Mouse (Mus musculus) lung, postnatal 4 days (tissue): Measurements from ENCODE around the gene Casp4.

ENCODE experiments used
- DNase-seq, 2 experiments: peaks; one replicate each; pipeline ENCODE4 v3.0.0; 2021

The Casp4 gene

GRCm38 (mm10) chr9:5308561-5308960, at the start of gene Casp4:
Gene Casp4 (plus strand): TSS chr9:5308828.
- DNase-seq, result peak in 1 of 2 experiments; percentile 13

DNA sequence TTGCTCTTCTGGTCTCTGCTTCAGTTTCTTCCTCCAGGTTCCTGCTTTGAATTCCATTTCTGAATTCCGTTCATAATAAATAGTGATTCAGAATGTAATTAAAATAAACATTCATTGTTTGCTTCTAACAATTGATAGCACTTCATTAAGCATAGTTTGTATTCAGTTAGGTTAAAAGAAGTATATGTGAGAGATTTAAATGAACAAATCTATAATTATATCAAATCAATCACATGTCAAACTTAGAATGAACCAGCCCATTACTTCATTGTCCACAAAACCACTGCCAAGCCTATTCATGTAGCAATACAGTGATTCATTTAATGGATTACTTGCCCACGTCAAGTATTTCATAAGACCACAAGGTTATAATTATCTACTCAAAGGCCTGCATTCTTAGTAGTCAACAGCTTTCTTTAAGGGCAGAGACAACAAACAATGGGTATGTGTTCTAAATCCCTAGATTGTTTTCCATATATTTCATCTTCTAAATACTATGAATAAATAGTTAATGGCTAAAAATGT, 44.6 kb upstream of the Casp4 start:
- DNase-seq, result no peak

DNA sequence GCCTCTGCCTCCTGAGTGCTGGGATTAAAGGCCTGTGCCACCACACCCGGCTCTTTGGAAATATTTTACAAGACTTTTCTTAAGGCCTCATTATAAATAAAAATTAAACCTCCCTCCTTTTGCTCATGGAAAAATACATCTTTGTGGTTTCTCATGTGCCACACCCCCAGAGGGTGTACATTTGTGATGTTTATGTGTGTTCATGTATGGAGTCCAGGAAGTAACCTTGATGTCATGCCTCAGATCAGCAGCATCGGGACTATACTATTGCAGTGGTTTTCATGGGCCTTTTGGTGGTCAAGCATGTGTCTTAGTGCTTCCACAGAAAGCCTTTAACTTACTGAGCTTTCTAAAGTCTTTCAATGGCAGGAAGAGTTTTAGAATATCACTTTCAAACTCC, 38.4 kb upstream of the Casp4 start:
- no peak for DNase-seq

- DNase-seq, result no peak
Observed at GRCm38 (mm10) chr9:5270884-5271283, 37.7 kb upstream of the Casp4 start.

DNA sequence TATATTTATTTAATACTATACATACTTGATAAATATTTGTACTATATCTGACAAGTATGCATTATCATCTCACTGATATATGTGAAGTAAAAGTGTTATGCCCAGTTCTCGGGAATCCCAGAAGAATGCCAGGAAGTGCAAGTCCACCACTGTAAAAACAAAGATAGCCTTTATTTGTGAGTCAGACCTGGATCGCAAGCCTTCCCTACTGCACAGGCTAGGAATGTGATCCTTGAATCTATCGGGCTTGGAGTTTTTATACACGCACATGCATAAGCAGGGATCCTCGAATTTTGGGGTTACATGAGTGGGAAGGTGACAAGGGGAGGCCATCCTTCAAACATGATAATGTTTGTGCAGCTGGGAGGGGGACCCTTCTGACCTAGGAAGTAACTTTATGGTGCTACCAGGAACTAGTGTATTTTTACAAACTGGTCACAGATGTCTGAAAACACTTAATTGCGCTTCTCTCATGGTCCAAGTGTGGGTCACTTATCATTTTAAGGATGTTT, 37.2 kb upstream of the Casp4 start:
- no peak for DNase-seq

- no peak for DNase-seq
Observed at GRCm38 (mm10) chr9:5286071-5286470, 22.6 kb upstream of the Casp4 start.

DNA sequence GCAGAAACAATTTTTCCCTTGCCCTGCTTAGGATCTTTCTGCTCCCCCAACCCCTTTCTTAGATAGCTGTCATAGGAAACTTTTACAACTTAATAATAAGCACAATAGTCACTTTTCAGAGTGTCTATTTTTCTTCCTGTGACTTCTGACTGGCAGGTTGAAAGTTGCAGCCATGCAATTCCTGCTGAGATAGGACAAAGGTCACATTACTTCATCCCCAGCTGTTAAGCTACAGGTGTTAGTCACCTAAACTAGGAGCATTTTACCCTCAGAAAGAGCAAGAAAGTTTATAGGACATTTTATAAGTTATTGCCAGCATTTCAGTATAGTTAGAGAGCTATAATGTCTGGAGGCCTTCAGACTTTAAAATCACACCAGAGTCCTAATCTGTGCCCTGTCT, 22.0 kb upstream of the Casp4 start:
- DNase-seq, result no peak

DNA sequence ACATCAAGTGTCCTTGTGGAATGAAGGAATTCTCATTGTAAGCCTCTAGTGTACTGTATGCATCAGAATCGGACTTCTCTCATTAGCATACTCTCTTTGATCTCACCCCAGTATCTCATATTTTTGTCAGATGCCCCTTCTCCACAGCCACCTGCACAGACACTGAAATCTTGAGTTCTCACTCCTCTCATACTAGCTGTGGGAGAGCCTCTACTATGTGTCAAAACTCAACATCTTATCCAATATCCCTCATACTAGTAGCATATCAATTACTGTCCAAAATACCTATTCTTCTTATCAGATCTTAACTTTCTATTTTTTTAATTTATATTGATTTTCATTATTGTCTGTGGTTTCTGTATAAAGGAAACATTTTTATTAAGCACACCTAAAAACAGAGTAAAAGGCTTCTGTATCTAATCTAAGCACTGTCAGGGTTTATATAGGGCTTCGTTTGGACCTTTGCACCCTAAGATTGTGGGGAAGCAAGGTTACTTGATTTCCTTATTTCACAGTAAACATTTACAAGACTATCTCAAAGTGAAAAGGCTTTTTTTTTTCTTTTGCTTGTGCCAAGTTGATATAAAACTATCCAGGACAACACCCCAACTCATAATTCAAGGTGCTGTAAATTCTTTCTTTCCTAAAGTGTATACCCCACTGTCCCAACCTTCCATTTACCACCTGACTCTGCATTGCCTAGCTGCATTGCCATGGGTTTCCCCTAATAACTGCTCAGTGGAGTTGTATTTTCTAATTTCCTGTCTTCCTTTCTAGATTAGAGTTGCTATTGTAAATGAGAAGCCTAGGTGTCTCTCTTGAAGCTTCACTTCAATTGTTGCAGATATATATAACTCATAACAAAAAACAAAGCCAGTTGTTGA, 12.0 kb upstream of the Casp4 start:
- no peak for DNase-seq

DNA sequence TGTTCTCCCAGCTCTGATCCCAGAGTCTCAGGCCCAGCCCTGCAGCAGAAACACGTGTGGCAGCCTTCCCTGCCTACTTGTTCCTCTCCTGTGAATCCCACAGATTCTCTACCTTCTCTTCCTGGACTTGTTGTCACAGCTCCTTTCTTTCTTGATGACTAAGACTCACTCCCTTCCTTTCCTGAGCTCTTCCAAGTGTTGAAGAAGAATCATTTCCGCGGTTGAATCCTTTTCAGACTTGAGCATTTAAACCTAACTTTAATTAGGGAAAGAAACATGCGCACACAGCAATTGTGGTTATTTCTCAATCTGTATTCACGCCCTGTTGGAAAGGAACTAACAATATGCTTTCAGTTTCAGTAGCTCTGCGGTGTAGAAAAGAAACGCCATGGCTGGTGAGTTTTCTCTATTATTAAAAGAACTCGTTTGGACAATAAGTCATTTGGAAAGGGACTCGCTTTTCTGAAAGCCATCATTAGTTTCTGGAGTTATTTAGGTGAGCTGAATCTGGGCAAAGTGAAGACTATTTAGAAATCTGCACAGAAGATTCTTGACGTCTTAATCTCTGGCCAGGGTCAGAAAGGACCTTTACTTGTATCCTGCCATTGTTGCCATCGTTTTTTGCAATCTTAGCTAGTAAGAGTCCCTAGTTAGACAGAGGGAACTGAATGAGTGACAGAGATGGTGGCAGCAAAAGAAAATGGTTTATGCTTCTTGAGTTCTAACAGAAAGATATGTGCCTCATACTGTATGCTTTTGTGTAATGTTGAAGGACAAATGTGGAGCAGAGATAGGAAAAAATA, 10.1 kb upstream of the Casp4 start, which contains the start of gene Casp1:
TSS of gene Casp1 (plus strand) at position 189 of the 803 bp plus-strand sequence.
- DNase-seq, result no peak

DNA sequence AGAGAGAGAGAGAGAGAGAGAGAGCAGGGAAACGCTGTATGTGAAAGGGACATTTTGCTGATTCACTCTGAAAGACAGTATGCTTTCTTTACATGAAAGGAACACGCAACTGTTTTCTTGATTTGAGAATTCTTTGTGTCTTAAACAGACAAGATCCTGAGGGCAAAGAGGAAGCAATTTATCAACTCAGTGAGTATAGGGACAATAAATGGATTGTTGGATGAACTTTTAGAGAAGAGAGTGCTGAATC, 9.6 kb upstream of the Casp4 start:
- no peak for DNase-seq

DNA sequence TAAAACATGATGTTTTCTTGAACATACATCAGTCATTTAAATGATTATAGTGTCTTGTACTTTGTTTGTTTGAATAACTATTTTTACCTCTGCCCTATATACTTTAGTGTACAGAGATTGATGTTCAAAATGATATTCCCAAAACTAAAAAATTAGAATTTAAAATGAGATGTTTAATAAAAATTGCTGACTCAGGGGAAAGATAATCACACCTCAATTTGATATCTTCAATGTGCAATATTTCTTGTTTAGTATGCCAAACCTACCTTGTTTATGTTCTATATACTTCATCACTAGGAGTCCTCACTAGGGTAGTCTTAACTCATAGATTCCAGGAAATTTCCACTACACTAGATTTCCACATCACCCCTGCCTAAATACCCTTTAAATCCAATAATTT, 1.5 kb downstream of the Casp4 start:
- DNase-seq, result no peak

DNA sequence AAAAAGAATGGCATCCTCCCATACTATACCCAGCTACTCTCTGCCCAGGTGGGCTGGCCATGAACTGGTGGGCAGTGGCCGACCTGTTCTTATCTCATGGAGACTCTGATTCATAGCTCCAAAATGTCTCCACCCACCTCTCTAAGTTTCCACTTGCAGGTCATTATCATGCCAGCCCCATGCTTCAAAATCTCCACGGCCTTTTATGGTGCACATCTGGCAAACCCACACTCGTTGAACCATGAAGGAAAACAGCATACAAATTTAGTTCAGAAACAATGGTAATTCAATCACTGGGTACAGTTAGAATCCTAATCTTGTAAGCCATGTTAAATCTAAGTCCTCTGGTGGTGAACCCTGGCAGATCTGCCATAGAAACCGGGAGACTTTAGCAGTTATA, 2.8 kb downstream of the Casp4 start:
- DNase-seq, result no peak

DNA sequence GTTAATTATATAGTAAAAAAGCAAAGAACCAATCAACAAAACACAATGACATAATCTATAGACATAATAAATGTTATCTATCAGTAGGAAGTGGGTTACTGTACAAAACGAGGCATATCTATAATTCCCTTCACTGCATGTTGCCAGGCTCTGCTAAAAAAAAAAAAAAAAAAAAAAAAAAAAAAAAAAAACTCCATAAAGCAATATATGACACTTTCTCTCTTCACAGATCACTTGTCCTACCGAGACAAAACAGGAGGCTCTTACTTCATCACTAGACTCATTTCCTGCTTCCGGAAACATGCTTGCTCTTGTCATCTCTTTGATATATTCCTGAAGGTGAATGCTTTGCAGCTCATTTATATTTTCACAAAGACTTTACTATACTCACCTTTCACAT, 19.6 kb downstream of the Casp4 start:
- DNase-seq, result no peak

DNA sequence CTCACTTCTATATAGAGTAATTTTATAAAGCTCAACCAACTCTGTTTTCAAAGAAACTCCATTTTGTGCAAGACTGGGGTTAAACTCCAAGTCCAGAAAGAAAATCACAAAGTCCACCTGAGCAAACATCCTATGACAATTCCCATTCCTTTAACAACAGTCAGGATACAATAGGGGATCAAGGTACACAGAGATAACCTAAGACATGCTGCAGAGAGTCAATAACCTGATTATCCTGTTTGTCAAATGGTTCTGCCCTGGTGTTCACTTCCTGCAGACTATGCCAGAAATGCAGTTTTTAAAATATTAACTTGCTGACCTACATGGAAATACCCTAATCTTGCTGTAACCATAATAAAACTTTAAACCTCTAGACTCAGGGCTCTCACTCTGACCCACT, 23.8 kb downstream of the Casp4 start:
- DNase-seq, result no peak

DNA sequence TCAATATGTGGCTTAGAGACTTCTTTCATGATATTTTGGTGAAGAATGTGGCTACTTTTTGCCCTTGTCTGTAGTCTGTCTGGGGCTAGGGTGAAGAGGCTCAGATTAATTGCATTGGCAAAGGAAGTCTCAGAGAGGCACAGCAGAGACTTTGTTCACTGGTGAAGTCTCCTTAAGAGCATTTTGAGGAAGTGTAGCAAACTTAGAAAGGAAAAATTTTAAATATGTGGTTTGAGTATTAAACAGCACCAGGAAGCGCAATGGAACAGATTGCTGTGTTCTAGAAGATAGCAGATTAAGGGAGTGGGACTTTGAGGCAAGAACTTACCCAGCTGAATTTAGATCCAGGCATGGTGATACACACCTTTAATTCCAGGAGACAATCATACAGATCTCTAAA, 24.8 kb downstream of the Casp4 start:
- no peak for DNase-seq

DNA sequence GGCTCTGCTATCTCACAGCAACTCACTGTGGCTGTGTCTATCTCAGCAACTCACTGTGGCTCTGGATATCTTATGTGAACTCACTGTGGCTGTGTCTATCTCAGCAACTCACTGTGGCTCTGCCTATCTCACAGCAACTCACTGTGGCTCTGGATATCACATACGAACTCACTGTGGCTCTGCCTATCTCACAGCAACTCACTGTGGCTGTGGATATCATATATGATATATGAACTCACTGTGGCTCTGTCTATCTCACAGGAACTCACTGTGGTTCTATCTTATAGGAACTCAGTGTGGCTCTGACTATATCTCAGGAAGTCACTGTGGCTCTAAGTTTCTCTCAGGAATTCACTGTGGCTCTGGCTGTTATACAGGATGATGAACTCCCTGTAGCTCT, 34.5 kb downstream of the Casp4 start:
- DNase-seq, result no peak

- DNase-seq, result no peak
Observed at GRCm38 (mm10) chr9:5344090-5344489, 35.5 kb downstream of the Casp4 start.

GRCm38 (mm10) chr9:5345291-5345898, 36.8 kb downstream of the Casp4 start, which contains the start of gene Casp12:
Gene Casp12 (plus strand): TSS chr9:5345430.
- DNase-seq, result peak in 1 of 2 experiments; percentile 14

- DNase-seq, result no peak
Observed at GRCm38 (mm10) chr9:5347381-5347780, 38.8 kb downstream of the Casp4 start.

DNA sequence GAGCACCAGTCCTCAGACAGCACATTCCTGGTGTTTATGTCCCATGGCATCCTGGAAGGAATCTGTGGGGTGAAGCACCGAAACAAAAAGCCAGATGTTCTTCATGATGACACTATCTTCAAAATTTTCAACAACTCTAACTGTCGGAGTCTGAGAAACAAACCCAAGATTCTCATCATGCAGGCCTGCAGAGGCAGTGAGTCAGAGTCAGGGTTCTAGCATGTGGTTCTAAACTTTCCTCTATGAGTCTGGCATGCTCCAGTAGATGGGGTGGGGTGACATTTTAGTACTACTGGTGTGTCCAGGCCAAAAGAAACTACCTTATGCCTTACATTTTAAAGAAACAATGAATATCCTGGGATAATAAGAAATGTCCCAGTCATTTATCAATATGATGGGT, 45.0 kb downstream of the Casp4 start:
- DNase-seq, result no peak

DNA sequence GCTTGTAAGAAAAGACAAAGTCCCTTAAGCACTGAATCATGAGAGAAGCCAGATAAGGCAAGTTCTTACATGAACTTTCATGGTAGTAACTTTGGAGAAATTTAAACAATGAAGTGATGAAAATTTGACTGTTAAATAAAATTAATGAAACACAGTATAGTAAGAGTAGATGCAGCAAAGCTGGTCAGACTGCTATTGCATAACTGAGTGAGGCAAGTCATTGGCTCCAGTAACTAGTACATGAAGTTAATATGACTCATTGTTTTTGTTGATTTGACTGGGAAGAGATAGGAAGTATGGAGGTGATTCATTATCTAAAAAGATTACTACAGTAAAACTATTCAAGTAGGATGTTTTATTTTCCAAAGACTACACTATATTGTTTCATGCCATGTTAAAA, 48.2 kb downstream of the Casp4 start:
- no peak for DNase-seq
